Mouse (Mus musculus) thymus, postnatal 14 days (tissue): ENCODE data around the gene Gm11937.
"Not testable (repeated sequence)": the region's sequence is repeated elsewhere in the genome, so short reads cannot be mapped to it uniquely, and the experiment has no call there.

Experiments
- DNase-seq: peaks from one replicate; pipeline ENCODE4 v3.0.0; 2021

The Gm11937 gene

GRCm38 (mm10) chr11:99610089-99610488 is at the start of gene Gm11937:
Gm11937 (minus strand) TSS chr11:99610189.
- DNase-seq = not testable (repeated sequence)

GRCm38 (mm10) chr11:99659256-99659655 is 49.3 kb upstream of the Gm11937 start:
- no peak for DNase-seq

GRCm38 (mm10) chr11:99658467-99659010 is 48.5 kb upstream of the Gm11937 start, which contains the start of gene Gm11563:
Gm11563 (minus strand) TSS chr11:99658960.
- not testable (repeated sequence) for DNase-seq

- no peak for DNase-seq
Measured at GRCm38 (mm10) chr11:99657051-99657450, 47.1 kb upstream of the Gm11937 start.

- DNase-seq = no peak
Measured at GRCm38 (mm10) chr11:99650136-99650535, 40.1 kb upstream of the Gm11937 start, which contains the start of gene Gm11555. Gm11555 (minus strand) TSS chr11:99650236.

- no peak for DNase-seq
Measured at GRCm38 (mm10) chr11:99646444-99646843, 36.5 kb upstream of the Gm11937 start.

GRCm38 (mm10) chr11:99644351-99644750 is 34.4 kb upstream of the Gm11937 start:
- no peak for DNase-seq

GRCm38 (mm10) chr11:99643635-99644139 is 33.7 kb upstream of the Gm11937 start, which contains the start of gene Krtap4-7:
Krtap4-7 (minus strand) TSS chr11:99644089.
- not testable (repeated sequence) for DNase-seq

GRCm38 (mm10) chr11:99640926-99641325 is 30.9 kb upstream of the Gm11937 start:
- no peak for DNase-seq

- DNase-seq = no peak
Measured at GRCm38 (mm10) chr11:99637086-99637485, 27.1 kb upstream of the Gm11937 start.

- DNase-seq = no peak
Measured at GRCm38 (mm10) chr11:99634653-99635134, 24.7 kb upstream of the Gm11937 start, which contains the start of gene Krtap4-2. Krtap4-2 (minus strand) TSS chr11:99635084.

- DNase-seq = no peak
Measured at GRCm38 (mm10) chr11:99633293-99633692, 23.3 kb upstream of the Gm11937 start.

- no peak for DNase-seq
Measured at GRCm38 (mm10) chr11:99630890-99631289, 20.9 kb upstream of the Gm11937 start.

GRCm38 (mm10) chr11:99628138-99628537 is 18.1 kb upstream of the Gm11937 start, which contains the start of gene Krtap4-1:
Krtap4-1 (minus strand) TSS chr11:99628238.
- DNase-seq = no peak

- DNase-seq = no peak
Measured at GRCm38 (mm10) chr11:99620335-99620734, 10.3 kb upstream of the Gm11937 start, which contains the start of gene Gm11562. Gm11562 (minus strand) TSS chr11:99620435.

- no peak for DNase-seq
Measured at GRCm38 (mm10) chr11:99614796-99615363, 4.9 kb upstream of the Gm11937 start, which contains the start of gene Krtap2-4. Krtap2-4 (minus strand) TSS chr11:99614846.

GRCm38 (mm10) chr11:99609126-99609525 is 863 bp downstream of the Gm11937 start:
- no peak for DNase-seq

- DNase-seq = not testable (repeated sequence)
Measured at GRCm38 (mm10) chr11:99603208-99603607, 6.8 kb downstream of the Gm11937 start, which contains the start of gene Gm11938. Gm11938 (minus strand) TSS chr11:99603308.

- not testable (repeated sequence) for DNase-seq
Measured at GRCm38 (mm10) chr11:99597742-99598141, 12.2 kb downstream of the Gm11937 start, which contains the start of gene Krtap9-3. Krtap9-3 (minus strand) TSS chr11:99598105.

GRCm38 (mm10) chr11:99590981-99591380 is 19.0 kb downstream of the Gm11937 start, which contains the start of gene Krtap1-3:
Krtap1-3 (minus strand) TSS chr11:99591339.
- no peak for DNase-seq

GRCm38 (mm10) chr11:99585096-99585495 is 24.9 kb downstream of the Gm11937 start:
- DNase-seq = no peak

GRCm38 (mm10) chr11:99583245-99583704 is 26.7 kb downstream of the Gm11937 start, which contains the start of gene Krtap1-4:
Krtap1-4 (minus strand) TSS chr11:99583654.
- DNase-seq = no peak

GRCm38 (mm10) chr11:99581564-99581963 is 28.4 kb downstream of the Gm11937 start:
- no peak for DNase-seq
